Mouse (Mus musculus): ENCODE data around the gene Gm37419. TPM values are rescaled to one million over a fixed set of nuclear protein-coding genes. Genes with fewer than 3 reads are reported as not detected.

Gm37419 gene
- polyA plus RNA-seq, 1 experiment from 2014 or later, result not detected

DNA sequence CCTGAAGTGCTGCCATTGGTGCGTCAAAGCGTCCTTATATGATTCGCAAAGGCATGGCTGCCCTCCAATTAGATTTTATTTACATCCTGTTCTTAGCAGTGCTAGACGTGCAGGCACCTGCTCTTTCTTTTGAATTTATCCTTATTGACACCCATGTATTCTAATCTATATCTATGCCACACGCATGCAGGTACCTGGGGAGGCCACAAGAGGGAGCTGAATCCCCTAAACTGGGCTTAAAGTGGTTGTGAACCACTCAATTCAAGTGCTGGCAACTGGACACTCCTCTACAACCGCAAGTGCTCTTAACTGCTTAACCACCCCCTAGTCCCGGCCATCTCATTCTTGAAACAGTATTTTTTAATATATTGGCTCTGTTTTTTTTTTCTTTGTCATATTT is 21.0 kb upstream of the Gm37419 start:
- Histone ChIP-seq H3K27me3 (no peaks in the 10 kb centered on the region), H3K9me3 (replicated peaks) (no peaks in the 10 kb centered on the region), H3K27ac (no peak overlapping the region), H3K9ac (no peak overlapping the region), H3K4me3 (no peak overlapping the region), H3K4me1 (peaks cover 10% of the 10 kb centered on the region), H3K4me2 (no peak overlapping the region), H3K36me3 (ENCODE audit: poor library complexity, severe bottlenecking) (peaks cover 11% of the 10 kb centered on the region)
- no peak for ATAC-seq
- WGBS, result 87% methylated on average over 7 of the region's 7 CpGs

DNA sequence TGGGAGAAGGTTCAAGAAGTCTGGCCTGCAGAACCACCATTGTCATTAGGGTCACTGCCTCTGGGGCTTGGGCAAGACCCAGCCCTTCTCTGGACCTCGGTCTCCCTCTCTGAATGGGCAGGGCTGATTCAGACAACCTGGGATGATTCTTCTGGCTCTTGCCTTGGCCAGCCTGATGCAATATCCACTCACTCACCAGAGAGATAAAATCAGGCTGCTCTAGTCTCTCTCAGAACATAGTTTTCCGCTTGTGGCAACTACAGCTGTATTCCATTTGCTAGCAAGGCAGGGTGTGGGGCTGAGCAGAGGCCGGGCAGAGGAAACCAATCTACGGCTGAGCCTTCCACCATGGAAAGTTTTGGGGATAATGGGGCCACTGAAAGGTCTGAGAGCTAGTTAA is 19.4 kb upstream of the Gm37419 start:
- Histone ChIP-seq H3K9ac (no peak overlapping the region), H3K27ac (no peak overlapping the region), H3K27me3 (no peaks in the 10 kb centered on the region), H3K36me3 (ENCODE audit: poor library complexity, severe bottlenecking) (peaks cover 12% of the 10 kb centered on the region), H3K9me3 (replicated peaks) (no peaks in the 10 kb centered on the region), H3K4me2 (no peak overlapping the region), H3K4me1 (peaks cover 8% of the 10 kb centered on the region), H3K4me3 (no peak overlapping the region)
- WGBS, result 82% methylated on average over 4 of the region's 4 CpGs
- ATAC-seq, result no peak

DNA sequence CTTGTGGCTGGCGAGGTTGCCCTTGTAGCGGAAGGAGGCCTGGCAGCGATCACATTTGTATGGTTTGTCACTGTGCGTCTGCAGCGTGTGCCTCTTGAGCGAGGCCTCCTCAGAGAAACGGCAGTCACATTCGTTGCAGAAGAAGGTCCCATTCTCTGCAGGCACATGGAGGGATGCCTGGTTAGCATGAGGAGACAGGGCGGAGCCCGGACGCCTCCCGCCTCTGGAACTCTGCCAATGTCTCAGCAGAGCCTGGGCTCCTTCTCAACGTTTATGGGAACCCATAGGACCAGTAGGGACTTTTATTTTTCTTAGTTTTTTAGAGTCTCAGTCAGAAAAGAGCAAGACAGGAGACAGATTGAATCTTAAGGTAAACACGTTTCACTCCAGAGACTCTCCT is 18.4 kb upstream of the Gm37419 start:
- no peaks in the 10 kb centered on the region for H3K4me1 ChIP-seq
- WGBS, result 85% methylated on average over 14 of the region's 14 CpGs
- no peak overlapping the region for H3K9ac ChIP-seq
- no peak overlapping the region for H3K27ac ChIP-seq
- H3K9me3 ChIP-seq (replicated peaks), result no peaks in the 10 kb centered on the region
- H3K4me3 ChIP-seq, result no peak overlapping the region
- peaks cover 12% of the 10 kb centered on the region for H3K36me3 ChIP-seq (ENCODE audit: poor library complexity, severe bottlenecking)
- no peak overlapping the region for H3K4me2 ChIP-seq
- ATAC-seq, result no peak
- no peaks in the 10 kb centered on the region for H3K27me3 ChIP-seq

DNA sequence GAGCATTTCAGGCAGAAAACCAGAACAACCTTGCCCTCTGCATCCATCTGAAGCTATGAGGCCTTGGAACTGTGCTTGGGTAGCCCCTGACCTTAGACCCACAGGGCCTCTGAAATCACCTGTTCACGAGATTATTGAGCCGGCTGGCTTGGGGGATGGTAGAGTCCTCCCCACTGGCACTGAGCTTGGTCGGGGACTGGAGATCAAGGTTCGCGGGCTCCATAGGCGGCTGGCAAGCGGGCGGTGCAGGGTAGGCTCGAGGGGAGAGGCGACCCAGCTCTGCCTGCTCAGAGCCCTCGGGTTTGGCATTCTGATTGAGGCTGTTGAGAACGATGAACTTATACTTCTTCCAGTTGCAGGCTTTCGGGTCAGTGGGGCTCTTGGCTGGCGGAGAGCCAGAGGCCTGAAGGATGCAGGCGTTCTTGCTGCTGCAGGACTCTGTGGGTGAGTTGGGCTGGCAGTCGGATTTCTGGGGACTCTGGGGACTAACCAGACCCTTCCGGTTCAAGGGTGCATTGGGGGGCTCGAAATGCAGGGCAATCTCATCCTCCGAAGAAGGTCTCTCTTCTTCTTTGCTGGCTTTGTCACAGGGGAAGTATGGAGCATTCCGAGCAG is 16.0 kb upstream of the Gm37419 start:
- Histone ChIP-seq H3K36me3 (ENCODE audit: poor library complexity, severe bottlenecking) (peaks cover 12% of the 10 kb centered on the region), H3K4me3 (no peak overlapping the region), H3K4me1 (no peaks in the 10 kb centered on the region), H3K27me3 (no peaks in the 10 kb centered on the region), H3K4me2 (no peak overlapping the region), H3K9ac (no peak overlapping the region), H3K27ac (no peak overlapping the region), H3K9me3 (replicated peaks) (no peaks in the 10 kb centered on the region)
- ATAC-seq, result no peak
- 81% methylated on average over 20 of the region's 20 CpGs for WGBS

DNA sequence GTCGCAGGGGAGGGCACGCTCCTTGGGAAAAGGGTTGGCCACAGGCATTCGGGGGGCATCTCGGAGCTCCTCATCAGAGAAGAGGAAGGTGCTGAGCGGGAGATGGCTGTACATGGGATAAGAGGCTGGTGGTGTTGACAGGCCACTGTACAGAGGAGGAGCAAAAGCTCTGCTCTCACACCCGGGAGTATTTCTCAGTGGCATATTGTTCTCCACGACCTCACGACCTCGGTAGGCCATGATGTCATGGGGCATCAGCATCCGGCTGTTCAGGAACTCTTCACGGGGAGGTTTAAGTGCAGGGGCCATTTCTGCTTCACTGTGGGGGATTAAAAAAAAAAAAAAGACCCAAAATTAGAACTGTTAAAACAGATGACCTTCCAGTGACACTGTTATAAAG is 15.4 kb upstream of the Gm37419 start:
- Histone ChIP-seq H3K27ac (no peak overlapping the region), H3K27me3 (no peaks in the 10 kb centered on the region; the same call in 1 of the 2 replicates), H3K4me1 (no peaks in the 10 kb centered on the region), H3K9me3 (replicated peaks) (no peaks in the 10 kb centered on the region), H3K4me3 (no peak overlapping the region), H3K4me2 (no peak overlapping the region), H3K9ac (no peak overlapping the region), H3K36me3 (ENCODE audit: poor library complexity, severe bottlenecking) (peaks cover 8% of the 10 kb centered on the region)
- 81% methylated on average over 11 of the region's 11 CpGs for WGBS
- ATAC-seq, result no peak

DNA sequence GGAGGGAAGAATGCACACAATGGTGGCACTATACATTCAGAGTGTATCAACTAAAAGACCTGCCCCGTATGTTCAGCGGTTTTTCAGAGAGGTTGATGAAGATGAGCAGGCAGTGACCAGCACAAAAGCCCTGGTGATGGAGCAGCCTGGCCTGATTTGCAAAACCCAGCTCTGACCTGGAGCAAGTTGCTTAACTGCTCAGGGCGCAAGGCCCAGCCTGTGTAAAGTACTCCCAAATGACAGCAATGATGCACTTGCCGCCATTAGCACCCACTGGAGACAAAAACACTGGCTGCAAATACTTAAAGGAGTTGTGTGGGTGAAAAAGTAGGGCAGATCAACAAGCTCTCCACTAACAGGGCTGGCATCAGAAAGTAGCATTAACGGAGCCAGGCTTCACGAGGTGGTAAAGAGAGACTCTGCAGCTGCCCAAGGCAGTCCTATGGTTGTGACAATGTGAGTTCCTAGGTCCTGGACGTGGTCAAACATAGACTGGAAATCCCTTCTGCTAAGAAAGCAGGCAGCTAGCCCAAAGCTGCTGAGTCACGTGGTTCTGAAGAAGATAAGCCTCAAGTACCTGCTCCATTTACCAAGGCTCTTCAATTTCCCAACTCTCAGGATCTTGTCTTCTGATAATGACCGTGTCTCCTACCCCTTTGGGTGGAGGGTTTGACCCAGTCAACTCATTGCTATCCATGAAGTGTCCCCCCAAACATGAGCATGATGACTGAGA is 14.5 kb upstream of the Gm37419 start:
- WGBS, result 88% methylated on average over 9 of the region's 9 CpGs
- Histone ChIP-seq H3K4me2 (no peak overlapping the region), H3K9me3 (replicated peaks) (no peaks in the 10 kb centered on the region), H3K27ac (no peak overlapping the region), H3K36me3 (ENCODE audit: poor library complexity, severe bottlenecking) (peaks cover 5% of the 10 kb centered on the region; the same call in 1 of the 2 replicates), H3K9ac (no peak overlapping the region), H3K4me3 (no peak overlapping the region), H3K27me3 (no peaks in the 10 kb centered on the region; the same call in 1 of the 2 replicates), H3K4me1 (no peaks in the 10 kb centered on the region)
- ATAC-seq, result no peak

DNA sequence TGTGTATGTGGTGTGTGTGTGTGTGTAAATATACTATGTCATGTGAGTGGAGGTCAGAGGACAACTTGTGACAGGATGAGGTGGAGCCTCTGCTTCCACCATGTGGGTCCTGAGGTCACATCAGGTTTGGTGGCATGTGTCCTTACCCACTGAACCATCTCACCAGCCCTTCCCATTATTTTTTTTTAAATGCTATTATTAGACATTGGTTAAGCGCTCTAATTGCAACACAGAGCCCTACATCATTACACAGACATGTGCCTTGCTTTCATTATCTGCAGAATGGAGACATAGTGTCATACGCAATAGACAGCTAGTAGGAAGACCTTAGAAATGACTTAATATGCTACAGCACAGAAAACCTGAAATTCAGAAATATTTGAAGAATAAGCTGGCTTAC is 12.1 kb upstream of the Gm37419 start:
- peaks cover 5% of the 10 kb centered on the region; the same call in 1 of the 2 replicates for H3K36me3 ChIP-seq (ENCODE audit: poor library complexity, severe bottlenecking)
- H3K27ac ChIP-seq, result no peak overlapping the region
- peaks cover 23% of the 10 kb centered on the region for H3K27me3 ChIP-seq
- peaks cover 7% of the 10 kb centered on the region for H3K4me1 ChIP-seq
- H3K9ac ChIP-seq, result no peak overlapping the region
- no peak for ATAC-seq
- WGBS, result 87% methylated on average over 2 of the region's 2 CpGs
- H3K4me3 ChIP-seq, result no peak overlapping the region
- H3K9me3 ChIP-seq (replicated peaks), result no peaks in the 10 kb centered on the region
- H3K4me2 ChIP-seq, result no peak overlapping the region

DNA sequence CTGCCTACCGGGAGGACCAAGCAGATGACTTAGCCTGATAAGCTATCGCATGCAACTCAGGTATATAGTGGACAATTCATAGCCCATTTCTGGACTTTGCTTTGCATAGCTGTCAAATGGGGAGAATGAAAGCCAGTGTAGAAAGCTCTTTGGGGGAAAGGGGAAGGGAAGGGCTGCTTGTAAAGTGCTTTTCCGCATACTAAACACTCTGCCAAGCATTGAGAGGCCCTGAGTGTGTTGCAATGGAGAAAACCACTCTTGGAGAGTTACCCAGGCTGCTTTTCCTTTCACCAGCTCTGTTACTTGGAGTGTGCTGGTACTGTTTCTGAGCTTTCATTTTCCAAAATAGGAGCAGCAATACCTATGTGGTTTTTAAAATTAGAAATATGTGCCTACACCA is 10.6 kb upstream of the Gm37419 start:
- H3K27me3 ChIP-seq, result peaks cover 33% of the 10 kb centered on the region
- H3K4me3 ChIP-seq, result no peak overlapping the region
- H3K4me2 ChIP-seq, result no peak overlapping the region
- no peaks in the 10 kb centered on the region for H3K9me3 ChIP-seq (replicated peaks)
- H3K9ac ChIP-seq, result no peak overlapping the region
- no peaks in the 10 kb centered on the region for H3K36me3 ChIP-seq (ENCODE audit: poor library complexity, severe bottlenecking)
- H3K4me1 ChIP-seq, result peaks cover 22% of the 10 kb centered on the region
- no peak overlapping the region for H3K27ac ChIP-seq
- ATAC-seq, result no peak
- 85% methylated on average over 3 of the region's 3 CpGs for WGBS

DNA sequence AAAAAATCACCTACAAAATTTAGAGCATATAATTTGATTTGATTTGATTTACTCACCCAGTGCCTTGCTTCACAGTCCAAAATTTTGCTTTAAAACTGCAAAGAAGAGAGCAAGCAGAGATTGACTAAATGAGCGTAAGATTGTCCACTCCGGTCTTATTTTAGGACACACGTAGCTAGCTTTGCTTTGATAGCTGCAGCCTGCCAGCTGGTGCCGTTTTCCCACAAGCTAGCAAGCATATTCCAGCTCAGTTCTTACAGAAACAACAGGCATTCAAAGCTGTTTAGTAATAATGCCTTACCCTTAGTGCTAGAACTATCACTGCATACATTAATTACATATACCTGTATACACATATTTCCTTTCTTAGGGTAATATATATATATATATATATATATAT is 9.8 kb upstream of the Gm37419 start:
- WGBS, result 79% methylated on average over 4 of the region's 4 CpGs
- no peak for ATAC-seq
- peaks cover 33% of the 10 kb centered on the region for H3K27me3 ChIP-seq
- H3K4me2 ChIP-seq, result no peak overlapping the region
- no peak overlapping the region for H3K4me3 ChIP-seq
- H3K9me3 ChIP-seq (replicated peaks), result no peaks in the 10 kb centered on the region
- no peak overlapping the region for H3K27ac ChIP-seq
- H3K36me3 ChIP-seq (ENCODE audit: poor library complexity, severe bottlenecking), result no peaks in the 10 kb centered on the region
- H3K4me1 ChIP-seq, result peaks cover 29% of the 10 kb centered on the region
- no peak overlapping the region for H3K9ac ChIP-seq

DNA sequence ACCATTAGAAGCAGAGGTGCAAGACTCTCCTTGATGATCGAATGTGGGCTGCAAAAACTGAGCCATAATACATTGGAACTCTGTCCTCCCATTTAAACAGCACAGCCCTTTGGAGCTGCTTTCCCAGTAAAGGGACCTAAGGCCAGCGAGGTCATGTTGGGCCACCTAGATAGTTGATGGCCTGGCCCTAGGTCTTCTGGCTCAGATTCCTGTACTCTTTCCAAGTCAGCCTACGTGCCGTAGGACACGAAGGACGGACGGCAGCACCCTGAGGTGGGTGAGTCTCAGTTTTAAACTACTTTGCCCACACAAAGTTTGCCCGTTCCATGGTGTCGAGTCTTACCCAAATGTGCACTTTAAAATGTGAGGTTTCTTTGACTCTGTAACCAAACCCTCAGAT is 8.8 kb upstream of the Gm37419 start:
- no peaks in the 10 kb centered on the region for H3K9me3 ChIP-seq (replicated peaks)
- peaks cover 35% of the 10 kb centered on the region for H3K4me1 ChIP-seq
- H3K36me3 ChIP-seq (ENCODE audit: poor library complexity, severe bottlenecking), result no peaks in the 10 kb centered on the region
- H3K27me3 ChIP-seq, result peaks cover 38% of the 10 kb centered on the region
- ATAC-seq, result no peak
- WGBS, result 85% methylated on average over 9 of the region's 9 CpGs
- H3K9ac ChIP-seq, result no peak overlapping the region
- no peak overlapping the region for H3K4me2 ChIP-seq
- H3K4me3 ChIP-seq, result no peak overlapping the region
- H3K27ac ChIP-seq, result no peak overlapping the region

DNA sequence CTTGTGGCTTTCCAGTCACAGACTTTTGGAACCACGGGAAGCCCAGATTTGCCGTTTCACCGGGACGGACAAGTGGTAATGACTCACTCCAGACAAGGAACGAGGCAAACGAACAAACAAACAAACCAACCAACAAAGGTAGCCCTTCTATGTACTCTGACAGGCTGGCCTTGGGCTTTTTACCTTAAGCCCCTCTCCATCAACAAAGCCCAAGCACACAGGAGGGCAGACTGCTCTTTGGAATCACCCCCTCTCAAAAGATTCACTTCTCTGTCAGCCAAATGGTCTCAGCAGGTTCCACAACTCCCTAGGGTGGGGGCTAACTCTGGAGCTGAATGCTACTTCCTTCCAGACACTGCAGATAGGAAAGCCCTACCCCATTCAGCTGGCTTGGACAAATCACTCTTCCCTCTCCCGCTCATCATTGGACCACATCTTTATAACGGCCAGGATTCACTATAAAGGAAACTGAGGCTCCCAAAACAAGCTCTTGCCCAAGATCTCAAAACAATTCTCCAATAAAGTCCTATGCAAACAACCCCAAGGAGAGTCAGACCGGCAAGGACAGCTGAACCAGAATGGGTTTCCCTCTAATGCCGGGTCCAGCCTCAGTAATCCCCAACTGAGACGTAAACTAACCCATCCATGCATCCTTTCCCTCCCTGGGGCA is 7.9 kb upstream of the Gm37419 start:
- H3K27me3 ChIP-seq, result peaks cover 46% of the 10 kb centered on the region
- ATAC-seq, result no peak

DNA sequence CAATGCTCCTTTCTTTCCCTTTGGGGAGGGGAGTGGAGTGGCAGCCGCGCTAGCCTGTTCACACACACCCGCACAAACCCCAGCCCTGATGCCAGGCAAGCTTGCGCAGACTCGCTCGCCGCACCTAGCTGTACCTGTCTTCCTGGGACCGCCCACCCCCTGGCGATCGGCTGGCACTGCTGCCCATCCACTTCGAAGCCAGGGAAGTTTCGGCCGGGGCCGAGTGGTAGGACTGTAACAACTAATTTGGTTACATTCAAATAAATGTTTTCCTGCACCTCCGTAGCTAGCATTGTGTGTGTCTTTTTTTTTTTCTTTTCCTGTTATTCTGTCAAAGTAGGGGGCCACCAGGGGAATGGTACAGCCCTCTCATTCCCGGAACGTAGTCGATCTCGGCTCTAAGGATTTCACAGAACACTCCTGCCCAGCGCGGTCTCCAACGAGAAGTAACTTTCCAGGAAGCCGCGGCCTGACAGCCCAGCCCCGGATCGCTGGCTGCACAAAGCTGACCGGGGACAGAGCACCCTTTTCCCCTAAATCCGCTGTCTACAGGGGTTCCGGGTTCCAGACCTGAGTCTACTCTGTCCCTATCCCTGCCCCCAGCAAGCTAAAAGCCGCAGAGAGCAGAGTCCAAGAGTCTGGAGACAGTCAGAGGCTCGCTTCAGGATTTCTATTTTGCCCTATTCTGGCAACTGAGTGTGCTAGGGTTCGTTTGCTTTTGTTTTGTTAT is 7.1 kb upstream of the Gm37419 start:
- peak overlapping the region; percentile 88 for H3K4me2 ChIP-seq
- peak overlapping the region; percentile 58 for H3K9ac ChIP-seq
- ATAC-seq, result no peak
- peak overlapping the region; percentile 41 for H3K4me3 ChIP-seq
- H3K27ac ChIP-seq, result no peak overlapping the region
- H3K9me3 ChIP-seq (replicated peaks), result no peaks in the 10 kb centered on the region
- peaks cover 49% of the 10 kb centered on the region for H3K4me1 ChIP-seq
- H3K27me3 ChIP-seq, result peaks cover 52% of the 10 kb centered on the region
- WGBS, result 1% methylated on average over 32 of the region's 32 CpGs
- H3K36me3 ChIP-seq (ENCODE audit: poor library complexity, severe bottlenecking), result no peaks in the 10 kb centered on the region

More for the DNA sequence above, 7.9 kb upstream of the Gm37419 start:
- Histone ChIP-seq H3K9ac (peak overlapping the region; percentile 58; the same call in 1 of the 2 replicates), H3K9me3 (replicated peaks) (no peaks in the 10 kb centered on the region), H3K36me3 (ENCODE audit: poor library complexity, severe bottlenecking) (no peaks in the 10 kb centered on the region), H3K4me2 (peak overlapping the region; percentile 88), H3K4me1 (peaks cover 42% of the 10 kb centered on the region), H3K4me3 (peak overlapping the region; percentile 41), H3K27ac (no peak overlapping the region)
- WGBS, result 4% methylated on average over 11 of the region's 11 CpGs

All from forebrain, embryonic 13.5 days (tissue).